Mouse (Mus musculus): ENCODE data around the gene Midn. TPM values are rescaled to one million over a fixed set of nuclear protein-coding genes. Genes with fewer than 3 reads are reported as not detected.
"Not testable (repeated sequence)": the region's sequence is repeated elsewhere in the genome, so short reads cannot be mapped to it uniquely, and the experiment has no call there.

Midn gene
- total RNA-seq, 2 experiments from 2014 or later: 99.9 to 117 TPM

GRCm38 (mm10) chr10:80166136-80166535 is 18.1 kb downstream of the Midn start:
- DNase-seq; intact Hi-C loops (cut with DNase I): not testable (repeated sequence)

- intact Hi-C loops (cut with DNase I): no loop called here
- peak; percentile 99 for DNase-seq
These were observed 19.5 kb downstream of the Midn start for GRCm38 (mm10) chr10:80167460-80168037.

- intact Hi-C loops (cut with DNase I): no loop called here
- DNase-seq: peak; percentile 95 to 96
These were observed 20.1 kb downstream of the Midn start for GRCm38 (mm10) chr10:80168038-80168661.

GRCm38 (mm10) chr10:80169070-80169469 is 21.0 kb downstream of the Midn start:
- intact Hi-C loops (cut with DNase I): no loop called here
- no peak for DNase-seq

- no peak for DNase-seq
- intact Hi-C loops (cut with DNase I): loop anchor here (10.0 kb wide), 1 partner anchor 205 kb away; no protein-coding TSS in a partner anchor
These were observed 21.6 kb downstream of the Midn start for GRCm38 (mm10) chr10:80169651-80170050.

- intact Hi-C loops (cut with DNase I): loop anchor here (10.0 kb wide), 1 partner anchor 205 kb away; no protein-coding TSS in a partner anchor
- DNase-seq: no peak
These were observed 22.0 kb downstream of the Midn start for GRCm38 (mm10) chr10:80170052-80170451.

GRCm38 (mm10) chr10:80170601-80171021 is 22.5 kb downstream of the Midn start:
- intact Hi-C loops (cut with DNase I): loop anchor here (10.0 kb wide), 1 partner anchor 204 kb away; no protein-coding TSS in a partner anchor
- no peak for DNase-seq

- intact Hi-C loops (cut with DNase I): loop anchor here (10.0 kb wide), 1 partner anchor 204 kb away; no protein-coding TSS in a partner anchor
- no peak for DNase-seq
These were observed 23.2 kb downstream of the Midn start for GRCm38 (mm10) chr10:80171252-80171651.

- intact Hi-C loops (cut with DNase I): loop anchor here (10.0 kb wide), 1 partner anchor 203 kb away; no protein-coding TSS in a partner anchor
- DNase-seq: peak in 1 of 2 experiments; percentile 35
These were observed 23.9 kb downstream of the Midn start for GRCm38 (mm10) chr10:80171760-80172526.

GRCm38 (mm10) chr10:80172527-80173292 is 24.6 kb downstream of the Midn start, which contains the start of gene 1600002K03Rik:
Gene 1600002K03Rik, plus strand, starts transcription at chr10:80172944.
- intact Hi-C loops (cut with DNase I): loop anchor here (10.0 kb wide), 1 partner anchor 202 kb away; no protein-coding TSS in a partner anchor
- DNase-seq: peak; percentile 85 to 95

GRCm38 (mm10) chr10:80173358-80173757 is 25.3 kb downstream of the Midn start:
- no peak for DNase-seq
- intact Hi-C loops (cut with DNase I): loop anchor here (10.0 kb wide), 1 partner anchor 201 kb away; no protein-coding TSS in a partner anchor

GRCm38 (mm10) chr10:80173955-80174640 is 26.0 kb downstream of the Midn start:
- intact Hi-C loops (cut with DNase I): loop anchor here (10.0 kb wide), 1 partner anchor 201 kb away; no protein-coding TSS in a partner anchor

GRCm38 (mm10) chr10:80174705-80175104 is 26.6 kb downstream of the Midn start:
- DNase-seq: no peak
- intact Hi-C loops (cut with DNase I): loop anchor here (1.0 to 10.0 kb wide), 3 partner anchors 71 to 200 kb away; partner anchors contain the start of gene Adamtsl5

More at GRCm38 (mm10) chr10:80173955-80174640, 26.0 kb downstream of the Midn start:
- DNase-seq: no peak

GRCm38 (mm10) chr10:80175536-80176269 is 27.6 kb downstream of the Midn start:
- intact Hi-C loops (cut with DNase I): loop anchor here (1.0 to 10.0 kb wide), 3 partner anchors 70 to 199 kb away; partner anchors contain the start of gene Adamtsl5
- peak in 1 of 2 experiments; percentile 30 for DNase-seq

- DNase-seq: no peak
- intact Hi-C loops (cut with DNase I): loop anchor here (5.0 to 10.0 kb wide), 2 partner anchors 171 to 198 kb away; partner anchors contain the start of gene Adamtsl5
These were observed 28.3 kb downstream of the Midn start for GRCm38 (mm10) chr10:80176270-80176834.

- DNase-seq: no peak
- intact Hi-C loops (cut with DNase I): loop anchor here (5.0 to 10.0 kb wide), 2 partner anchors 170 to 197 kb away; partner anchors contain the start of gene Adamtsl5
These were observed 29.6 kb downstream of the Midn start for GRCm38 (mm10) chr10:80177441-80178279.

Data from heart, postnatal 36 days (tissue).